Mouse (Mus musculus): Measurements from ENCODE around the gene Hoxa3. TPM values are rescaled to one million over a fixed set of nuclear protein-coding genes. Genes with fewer than 3 reads are reported as not detected.
A peak's percentile ranks its signal among the peaks of the same experiment; 100 is the strongest.

Gene Hoxa3
- polyA plus RNA-seq, 1 experiment from 2014 or later = 5.6 TPM

DNA sequence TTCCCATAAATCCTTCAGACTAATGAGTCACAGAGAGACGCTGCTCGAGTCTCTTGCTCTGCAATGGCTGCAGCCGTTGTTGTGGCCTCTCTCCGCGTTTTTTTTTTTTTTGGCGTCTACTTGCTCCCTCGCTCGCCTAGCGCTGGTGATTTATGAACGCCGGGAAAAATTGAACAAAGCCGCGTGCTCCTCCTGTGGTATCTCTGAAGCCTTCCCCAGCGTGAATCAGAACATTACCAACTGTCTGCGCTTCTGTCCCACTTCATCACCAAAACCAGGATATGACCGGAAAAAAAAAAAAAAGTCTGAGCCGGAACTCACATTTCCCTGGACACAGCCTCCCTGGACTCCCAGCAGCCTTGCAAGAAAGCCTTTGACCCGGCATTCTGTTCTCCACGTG, 27.9 kb downstream of the Hoxa3 start:
- ATAC-seq (ENCODE audit: insufficient number of reproducible peaks, low FRiP score, low TSS enrichment, low read depth) (no peak), DNase-seq (ENCODE audit: low spot score) (no peak)
- Histone ChIP-seq H3K4me3 (ENCODE audit: low read depth, low read length) (no peak overlapping the region), H3K27me3 (ENCODE audit: control insufficient read depth, insufficient read depth, low read length) (peaks cover 19% of the 10 kb centered on the region), H3K9me3 (ENCODE audit: control insufficient read depth, low read length) (no peaks in the 10 kb centered on the region), H3K4me2 (ENCODE audit: low read depth, severe bottlenecking) (peak overlapping the region; percentile 36), H3K9ac (ENCODE audit: low read length) (no peak overlapping the region), H3K4me1 (ENCODE audit: control insufficient read depth, insufficient read depth, low read length) (peaks cover 54% of the 10 kb centered on the region), H3K27ac (replicated peaks; ENCODE audit: low read depth, low read length) (no peak overlapping the region), H3K36me3 (ENCODE audit: control insufficient read depth, insufficient read depth, low read length) (no peaks in the 10 kb centered on the region)
- 2% methylated on average over 19 of the region's 19 CpGs for WGBS

- H3K4me1 ChIP-seq (ENCODE audit: control insufficient read depth, insufficient read depth, low read length) = peaks cover 60% of the 10 kb centered on the region
- H3K4me3 ChIP-seq (ENCODE audit: low read depth, low read length) = no peak overlapping the region
- no peak overlapping the region for H3K9ac ChIP-seq (ENCODE audit: low read length)
- no peaks in the 10 kb centered on the region for H3K36me3 ChIP-seq (ENCODE audit: control insufficient read depth, insufficient read depth, low read length)
- 0 out of 2 replicates have a peak overlapping the region, but pooled peaks have one; percentile 30 for H3K27ac ChIP-seq (replicated peaks; ENCODE audit: low read depth, low read length)
- no peak for DNase-seq (ENCODE audit: low spot score)
- H3K27me3 ChIP-seq (ENCODE audit: control insufficient read depth, insufficient read depth, low read length) = peaks cover 18% of the 10 kb centered on the region
- 15% methylated on average over 6 of the region's 6 CpGs for WGBS
- H3K4me2 ChIP-seq (ENCODE audit: low read depth, severe bottlenecking) = peak overlapping the region; percentile 29; the same call in 1 of the 2 replicates
- no peaks in the 10 kb centered on the region for H3K9me3 ChIP-seq (ENCODE audit: control insufficient read depth, low read length)
- no peak for ATAC-seq (ENCODE audit: insufficient number of reproducible peaks, low FRiP score, low TSS enrichment, low read depth)
These were observed 28.5 kb downstream of the Hoxa3 start for GRCm38 (mm10) chr6:52184668-52185067.

DNA sequence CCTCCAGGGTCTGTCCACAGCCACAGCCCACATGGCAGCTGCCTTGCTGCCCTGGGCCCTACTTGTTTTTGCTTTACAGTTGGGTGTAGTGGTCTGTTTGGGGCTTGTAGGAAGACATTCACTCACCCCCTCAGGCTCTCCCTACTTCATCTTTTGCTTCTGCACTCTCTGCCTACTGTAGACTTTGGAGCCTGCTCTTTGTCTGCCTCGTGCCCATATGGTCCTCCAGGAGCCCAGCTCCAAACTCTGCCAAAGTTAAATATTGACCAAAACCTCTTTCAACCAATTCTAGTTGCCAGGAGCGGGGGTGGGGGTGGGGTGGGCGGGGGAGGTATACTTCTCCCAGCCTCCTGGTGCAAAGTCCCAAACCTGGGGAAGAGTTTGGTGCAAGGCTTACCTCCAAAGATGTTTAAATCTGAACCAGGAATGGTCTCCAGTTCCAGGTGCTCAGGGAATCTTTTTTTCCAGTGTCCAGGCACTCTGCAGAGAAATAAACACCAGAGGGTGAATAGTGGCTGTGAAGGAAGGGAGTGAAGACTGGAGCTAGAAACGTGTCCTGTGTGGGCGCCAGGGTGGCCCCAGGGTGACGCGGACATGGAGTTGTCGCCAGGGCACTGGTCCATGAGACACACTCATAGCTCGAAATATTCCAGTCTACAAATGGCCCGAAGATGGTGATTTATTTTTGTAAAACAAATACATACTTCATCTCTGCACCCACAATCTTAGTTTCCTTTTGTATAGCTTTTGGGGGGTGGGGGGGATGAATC, 29.6 kb downstream of the Hoxa3 start:
- Histone ChIP-seq H3K9ac (ENCODE audit: low read length) (no peak overlapping the region), H3K4me1 (ENCODE audit: control insufficient read depth, insufficient read depth, low read length) (peaks cover 65% of the 10 kb centered on the region), H3K4me2 (ENCODE audit: low read depth, severe bottlenecking) (0 out of 2 replicates have a peak overlapping the region, but pooled peaks have one; percentile 4), H3K36me3 (ENCODE audit: control insufficient read depth, insufficient read depth, low read length) (no peaks in the 10 kb centered on the region), H3K27me3 (ENCODE audit: control insufficient read depth, insufficient read depth, low read length) (peaks cover 15% of the 10 kb centered on the region), H3K9me3 (ENCODE audit: control insufficient read depth, low read length) (no peaks in the 10 kb centered on the region), H3K4me3 (ENCODE audit: low read depth, low read length) (no peak overlapping the region), H3K27ac (replicated peaks; ENCODE audit: low read depth, low read length) (peak overlapping the region; percentile 69)
- ATAC-seq (ENCODE audit: insufficient number of reproducible peaks, low FRiP score, low TSS enrichment, low read depth) (no peak), DNase-seq (ENCODE audit: low spot score) (no peak)
- WGBS = 18% methylated on average over 10 of the region's 10 CpGs

DNA sequence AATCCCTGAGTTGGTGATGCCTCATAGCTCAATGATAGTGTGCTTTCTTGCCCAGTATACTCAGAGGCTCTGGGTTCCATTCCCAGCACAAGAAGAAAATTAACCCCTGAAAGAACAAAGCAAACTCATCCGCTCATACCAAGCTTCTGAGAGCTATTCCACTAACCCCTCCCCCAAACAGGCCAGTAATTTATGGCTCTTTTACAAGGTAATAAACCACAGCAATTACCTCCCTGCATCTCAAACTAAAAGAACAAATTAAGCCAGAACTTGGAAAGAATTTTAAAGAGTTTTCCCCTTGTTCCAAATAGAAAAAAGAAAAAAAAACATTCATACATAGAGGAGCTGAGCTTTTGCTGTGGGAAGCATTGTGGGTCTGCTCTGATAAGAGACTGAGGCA, 30.3 kb downstream of the Hoxa3 start:
- Histone ChIP-seq H3K27me3 (ENCODE audit: control insufficient read depth, insufficient read depth, low read length) (peaks cover 15% of the 10 kb centered on the region), H3K4me3 (ENCODE audit: low read depth, low read length) (no peak overlapping the region), H3K4me1 (ENCODE audit: control insufficient read depth, insufficient read depth, low read length) (peaks cover 68% of the 10 kb centered on the region), H3K27ac (replicated peaks; ENCODE audit: low read depth, low read length) (peak overlapping the region; percentile 69; the same call in 1 of the 2 replicates), H3K9me3 (ENCODE audit: control insufficient read depth, low read length) (no peaks in the 10 kb centered on the region), H3K4me2 (ENCODE audit: low read depth, severe bottlenecking) (no peak overlapping the region), H3K9ac (ENCODE audit: low read length) (no peak overlapping the region), H3K36me3 (ENCODE audit: control insufficient read depth, insufficient read depth, low read length) (no peaks in the 10 kb centered on the region)
- WGBS = 15% methylated on average over 1 of the region's 1 CpGs
- no peak for ATAC-seq (ENCODE audit: insufficient number of reproducible peaks, low FRiP score, low TSS enrichment, low read depth)
- no peak for DNase-seq (ENCODE audit: low spot score)

- Histone ChIP-seq H3K27me3 (ENCODE audit: control insufficient read depth, insufficient read depth, low read length) (peaks cover 14% of the 10 kb centered on the region), H3K9ac (ENCODE audit: low read length) (no peak overlapping the region), H3K27ac (replicated peaks; ENCODE audit: low read depth, low read length) (no peak overlapping the region), H3K36me3 (ENCODE audit: control insufficient read depth, insufficient read depth, low read length) (no peaks in the 10 kb centered on the region), H3K4me2 (ENCODE audit: low read depth, severe bottlenecking) (no peak overlapping the region), H3K9me3 (ENCODE audit: control insufficient read depth, low read length) (no peaks in the 10 kb centered on the region), H3K4me3 (ENCODE audit: low read depth, low read length) (no peak overlapping the region), H3K4me1 (ENCODE audit: control insufficient read depth, insufficient read depth, low read length) (peaks cover 73% of the 10 kb centered on the region)
- DNase-seq (ENCODE audit: low spot score) (no peak), ATAC-seq (ENCODE audit: insufficient number of reproducible peaks, low FRiP score, low TSS enrichment, low read depth) (no peak)
- WGBS = 23% methylated on average over 2 of the region's 2 CpGs
These were observed 31.1 kb downstream of the Hoxa3 start for GRCm38 (mm10) chr6:52182030-52182429.

DNA sequence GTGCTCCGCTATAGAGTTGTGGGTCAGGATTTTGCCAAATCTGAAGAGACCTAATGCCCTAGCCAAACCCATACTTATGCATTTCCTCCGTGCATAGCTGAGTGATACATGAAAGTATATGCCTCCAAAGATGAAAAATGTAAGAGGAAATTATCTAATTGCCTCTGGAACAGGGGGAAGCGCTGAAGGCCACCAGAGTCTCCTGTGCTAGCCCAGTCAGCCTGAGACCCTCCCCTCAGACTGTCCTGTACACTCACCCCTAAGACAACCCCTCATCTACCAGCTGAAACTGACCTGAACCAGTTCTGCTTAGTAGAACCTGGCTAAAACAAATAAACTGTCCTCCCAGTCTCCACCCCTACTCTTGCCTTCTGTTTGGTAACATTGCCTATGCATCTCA, 32.4 kb downstream of the Hoxa3 start:
- ATAC-seq (ENCODE audit: insufficient number of reproducible peaks, low FRiP score, low TSS enrichment, low read depth) (no peak), DNase-seq (ENCODE audit: low spot score) (no peak)
- H3K4me1 ChIP-seq (ENCODE audit: control insufficient read depth, insufficient read depth, low read length) = peaks cover 78% of the 10 kb centered on the region
- H3K27ac ChIP-seq (replicated peaks; ENCODE audit: low read depth, low read length) = 0 out of 2 replicates have a peak overlapping the region, but pooled peaks have one; percentile 8
- H3K9ac ChIP-seq (ENCODE audit: low read length) = 0 out of 2 replicates have a peak overlapping the region, but pooled peaks have one; percentile 7
- WGBS = 29% methylated on average over 3 of the region's 3 CpGs
- H3K9me3 ChIP-seq (ENCODE audit: control insufficient read depth, low read length) = no peaks in the 10 kb centered on the region
- no peak overlapping the region for H3K4me2 ChIP-seq (ENCODE audit: low read depth, severe bottlenecking)
- H3K4me3 ChIP-seq (ENCODE audit: low read depth, low read length) = no peak overlapping the region
- H3K27me3 ChIP-seq (ENCODE audit: control insufficient read depth, insufficient read depth, low read length) = peaks cover 12% of the 10 kb centered on the region
- H3K36me3 ChIP-seq (ENCODE audit: control insufficient read depth, insufficient read depth, low read length) = no peaks in the 10 kb centered on the region

DNA sequence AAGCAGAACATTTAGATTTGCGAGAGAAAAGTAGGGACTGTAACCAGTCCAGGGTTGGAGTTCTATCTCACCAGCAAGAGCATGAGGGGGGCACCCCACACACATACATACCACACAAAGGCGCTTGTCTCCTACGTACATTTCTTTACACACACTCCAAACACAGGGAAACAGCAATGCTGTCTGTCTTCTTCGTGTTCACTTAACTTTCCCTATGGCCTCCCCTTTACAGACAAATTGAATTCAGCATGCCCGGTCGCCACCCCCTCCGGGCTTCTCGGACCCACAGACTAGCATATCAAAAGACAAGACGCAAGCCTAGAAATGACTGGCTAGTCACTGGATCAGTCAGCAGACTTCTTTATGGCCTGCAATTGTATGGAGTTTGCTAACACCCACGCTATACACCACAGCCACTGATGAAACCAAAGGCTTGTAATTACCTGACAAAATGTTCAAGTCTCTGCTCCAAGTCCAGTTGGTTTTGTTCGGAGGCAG, 32.9 kb downstream of the Hoxa3 start:
- Histone ChIP-seq H3K4me2 (ENCODE audit: low read depth, severe bottlenecking) (peak overlapping the region; percentile 8; the same call in 1 of the 2 replicates), H3K9ac (ENCODE audit: low read length) (no peak overlapping the region)

GRCm38 (mm10) chr6:52179690-52180089, 33.4 kb downstream of the Hoxa3 start:
- H3K36me3 ChIP-seq (ENCODE audit: control insufficient read depth, insufficient read depth, low read length) = no peaks in the 10 kb centered on the region
- peak overlapping the region; percentile 8; the same call in 1 of the 2 replicates for H3K4me2 ChIP-seq (ENCODE audit: low read depth, severe bottlenecking)
- WGBS = 4% methylated on average over 10 of the region's 10 CpGs
- 0 out of 2 replicates have a peak overlapping the region, but pooled peaks have one; percentile 5 for H3K4me3 ChIP-seq (ENCODE audit: low read depth, low read length)
- peaks cover 75% of the 10 kb centered on the region for H3K4me1 ChIP-seq (ENCODE audit: control insufficient read depth, insufficient read depth, low read length)
- peaks cover 11% of the 10 kb centered on the region for H3K27me3 ChIP-seq (ENCODE audit: control insufficient read depth, insufficient read depth, low read length)
- H3K27ac ChIP-seq (replicated peaks; ENCODE audit: low read depth, low read length) = no peak overlapping the region; the same call in 1 of the 2 replicates
- DNase-seq (ENCODE audit: low spot score) (peak; percentile 22), ATAC-seq (ENCODE audit: insufficient number of reproducible peaks, low FRiP score, low TSS enrichment, low read depth) (no peak)
- H3K9ac ChIP-seq (ENCODE audit: low read length) = no peak overlapping the region
- no peaks in the 10 kb centered on the region for H3K9me3 ChIP-seq (ENCODE audit: control insufficient read depth, low read length)

More for the DNA sequence above, 32.9 kb downstream of the Hoxa3 start:
- H3K27me3 ChIP-seq (ENCODE audit: control insufficient read depth, insufficient read depth, low read length) = peaks cover 12% of the 10 kb centered on the region
- DNase-seq (ENCODE audit: low spot score) (no peak), ATAC-seq (ENCODE audit: insufficient number of reproducible peaks, low FRiP score, low TSS enrichment, low read depth) (no peak)
- H3K36me3 ChIP-seq (ENCODE audit: control insufficient read depth, insufficient read depth, low read length) = no peaks in the 10 kb centered on the region
- H3K27ac ChIP-seq (replicated peaks; ENCODE audit: low read depth, low read length) = peak overlapping the region; percentile 8; the same call in 1 of the 2 replicates
- H3K4me1 ChIP-seq (ENCODE audit: control insufficient read depth, insufficient read depth, low read length) = peaks cover 78% of the 10 kb centered on the region
- 12% methylated on average over 11 of the region's 11 CpGs for WGBS
- H3K4me3 ChIP-seq (ENCODE audit: low read depth, low read length) = 0 out of 2 replicates have a peak overlapping the region, but pooled peaks have one; percentile 5
- no peaks in the 10 kb centered on the region for H3K9me3 ChIP-seq (ENCODE audit: control insufficient read depth, low read length)
